Mouse (Mus musculus) adrenal gland, adult (tissue): ENCODE results near the gene Gm3259.
"Not testable (repeated sequence)": the region's sequence is repeated elsewhere in the genome, so short reads cannot be mapped to it uniquely, and the experiment has no call there.

Source experiments
- DNase-seq, 2 experiments: peaks; one replicate each; pipeline ENCODE4 v3.0.0; 2022 to 2023; ENCODE audit warnings: low spot score in 1 of 2; ENCODE audit not compliant: inconsistent age in 2 of 2

The Gm3259 gene

DNA sequence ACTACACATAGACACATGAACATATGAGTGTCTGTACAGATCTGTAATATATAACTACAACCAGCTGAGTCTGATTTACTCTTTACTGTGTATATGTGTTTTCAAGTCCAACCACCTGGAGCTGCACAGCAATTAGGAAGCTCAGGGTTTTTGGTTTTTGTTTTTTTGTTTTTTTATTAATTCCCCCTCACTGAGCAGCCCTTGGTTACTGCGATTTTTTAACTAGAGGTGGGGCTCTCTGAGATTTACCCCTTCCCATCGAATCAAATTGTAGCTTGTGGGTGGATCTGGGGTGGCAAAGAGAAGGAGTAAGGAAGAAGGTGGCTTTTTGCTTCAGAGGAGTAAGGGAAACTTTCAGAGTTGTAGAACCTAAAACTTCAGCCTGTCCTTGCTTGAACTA lies at the start of gene Gm3259:
Gene Gm3259 (plus strand): TSS at position 301 of the 400 bp plus-strand sequence.
- not testable (repeated sequence) for DNase-seq

GRCm38 (mm10) chr5:95272668-95273067 lies 33.0 kb upstream of the Gm3259 start, which contains the start of gene Gm10424:
Gm10424 (minus strand) TSS chr5:95272768.
- DNase-seq, result not testable (repeated sequence)
